Mouse (Mus musculus) intestine, postnatal 0 days (tissue): ENCODE measurements at regions not wholly inside any gene's neighbourhood (a gene's known extent, or its start where the extent isn't known, plus 50 kb on each side); places are given as distances from the start of the nearest gene placed in this dataset.

Experiments used
- ATAC-seq: fragments of 200-750 bp; cut with Nextera tagmentation; 2 replicates; pipeline ENCODE4 v1.8.0; 2017; ENCODE audit warnings: mild to moderate bottlenecking, moderate TSS enrichment, moderate library complexity
- H3K27ac ChIP-seq: fragments of 300-500 bp; sonication (generic); 2 replicates; pipeline ENCODE4 v1.5.1; 2014; ENCODE audit warnings: mild to moderate bottlenecking, low read depth, low read length, moderate library complexity
- H3K27me3 ChIP-seq: fragments of 300-500 bp; sonication (generic); replicated peaks from 2 replicates; pipeline ENCODE4 v1.6.1; 2014; ENCODE audit warnings: low read length, mixed read lengths; ENCODE audit not compliant: control insufficient read depth, insufficient read depth
- H3K36me3 ChIP-seq: fragments of 300-500 bp; sonication (generic); 2 replicates; pipeline ENCODE4 v1.6.1; 2014; ENCODE audit warnings: mild to moderate bottlenecking, moderate library complexity; ENCODE audit not compliant: control insufficient read depth, insufficient read depth
- H3K4me1 ChIP-seq: fragments of 300-500 bp; sonication (generic); replicated peaks from 2 replicates; pipeline ENCODE4 v1.6.1; 2014; ENCODE audit warnings: antibody characterized with exemption, low read length, mixed read lengths; ENCODE audit not compliant: control insufficient read depth, insufficient read depth
- H3K4me2 ChIP-seq: fragments of 300-500 bp; sonication (generic); replicated peaks from 2 replicates; pipeline ENCODE4 v1.6.1; 2014; ENCODE audit warnings: low read depth, mild to moderate bottlenecking, moderate library complexity
- H3K4me3 ChIP-seq: fragments of 300-500 bp; sonication (generic); 2 replicates; pipeline ENCODE4 v1.5.1; 2014; ENCODE audit warnings: low read depth, low read length
- H3K9ac ChIP-seq: fragments of 300-500 bp; sonication (generic); 2 replicates; pipeline ENCODE4 v1.6.1; 2014; ENCODE audit warnings: mild to moderate bottlenecking, low read depth, low read length
- H3K9me3 ChIP-seq: fragments of 300-500 bp; sonication (generic); 2 replicates; pipeline ENCODE4 v1.6.1; 2016; ENCODE audit warnings: mixed run types; ENCODE audit not compliant: control insufficient read depth
- CTCF ChIP-seq: sonication (generic); IDR thresholded peaks from 2 replicates; pipeline ENCODE4 v1.5.1; 2016; ENCODE audit warnings: low read depth, mild to moderate bottlenecking, control low read depth, antibody characterized with exemption, moderate library complexity
- WGBS: fragments of 180-500 bp; shearing (Covaris S2); extraction: QIAGEN DNeasy Blood & Tissue Kit; methylation state at CpG from one replicate; pipeline ENCODE4 v1.1.7; 2014; 5-methylcytosine and 5-hydroxymethylcytosine counted together

GRCm38 (mm10) chr5:91813547-91814416, 149.1 kb downstream of the Rchy1 start:
- Histone ChIP-seq H3K9ac (no peak overlapping the region), H3K4me3 (no peak overlapping the region), H3K4me1 (no peaks in the 10 kb centered on the region), H3K4me2 (no peak overlapping the region), H3K27me3 (no peaks in the 10 kb centered on the region), H3K27ac (no peak overlapping the region), H3K36me3 (no peaks in the 10 kb centered on the region), H3K9me3 (no peaks in the 10 kb centered on the region)
- WGBS: 58% methylated on average over 5 of the region's 5 CpGs
- ATAC-seq: no peak
- TF ChIP-seq CTCF: no peak

- TF ChIP-seq CTCF: no peak
- no peak overlapping the region for H3K9ac ChIP-seq
- no peaks in the 10 kb centered on the region for H3K27me3 ChIP-seq
- no peak overlapping the region for H3K27ac ChIP-seq
- no peak overlapping the region for H3K4me2 ChIP-seq
- no peaks in the 10 kb centered on the region for H3K4me1 ChIP-seq
- no peaks in the 10 kb centered on the region for H3K9me3 ChIP-seq
- H3K4me3 ChIP-seq: no peak overlapping the region
- H3K36me3 ChIP-seq: no peaks in the 10 kb centered on the region
- no peak for ATAC-seq
- WGBS: 72% methylated on average over 18 of the region's 18 CpGs
Observed at GRCm38 (mm10) chr5:91807070-91808065, 155.5 kb downstream of the Rchy1 start.

GRCm38 (mm10) chr5:91801297-91801980, 161.4 kb downstream of the Rchy1 start:
- no peaks in the 10 kb centered on the region for H3K27me3 ChIP-seq
- 86% methylated on average over 3 of the region's 3 CpGs for WGBS
- H3K9ac ChIP-seq: no peak overlapping the region
- no peak overlapping the region for H3K27ac ChIP-seq
- H3K4me1 ChIP-seq: no peaks in the 10 kb centered on the region
- ATAC-seq: no peak
- H3K36me3 ChIP-seq: no peaks in the 10 kb centered on the region
- H3K4me3 ChIP-seq: no peak overlapping the region
- H3K4me2 ChIP-seq: no peak overlapping the region
- H3K9me3 ChIP-seq: no peaks in the 10 kb centered on the region
- TF ChIP-seq CTCF: no peak

- Histone ChIP-seq H3K27ac (no peak overlapping the region), H3K9ac (no peak overlapping the region), H3K36me3 (no peaks in the 10 kb centered on the region), H3K9me3 (no peaks in the 10 kb centered on the region), H3K4me3 (no peak overlapping the region), H3K4me1 (no peaks in the 10 kb centered on the region), H3K4me2 (no peak overlapping the region), H3K27me3 (no peaks in the 10 kb centered on the region)
- no peak for TF ChIP-seq CTCF
- WGBS: 84% methylated on average over 3 of the region's 3 CpGs
- no peak for ATAC-seq
Observed at GRCm38 (mm10) chr5:91797362-91797761, 165.5 kb downstream of the Rchy1 start.

GRCm38 (mm10) chr5:91792732-91793131, 170.1 kb downstream of the Rchy1 start:
- H3K27ac ChIP-seq: no peak overlapping the region
- no peaks in the 10 kb centered on the region for H3K4me1 ChIP-seq
- no peaks in the 10 kb centered on the region for H3K9me3 ChIP-seq
- no peak overlapping the region for H3K4me2 ChIP-seq
- no peak overlapping the region for H3K9ac ChIP-seq
- 46% methylated on average over 6 of the region's 6 CpGs for WGBS
- no peaks in the 10 kb centered on the region for H3K36me3 ChIP-seq
- no peak for ATAC-seq
- no peaks in the 10 kb centered on the region for H3K27me3 ChIP-seq
- no peak overlapping the region for H3K4me3 ChIP-seq
- TF ChIP-seq CTCF: no peak

GRCm38 (mm10) chr5:91790412-91790811, 172.5 kb downstream of the Rchy1 start:
- 57% methylated on average over 2 of the region's 2 CpGs for whole genome bisulfite sequencing

More at GRCm38 (mm10) chr5:91790412-91790811, 172.5 kb downstream of the Rchy1 start:
- H3K4me2 ChIP-seq: no peak overlapping the region
- ATAC-seq: no peak
- H3K27me3 ChIP-seq: no peaks in the 10 kb centered on the region
- H3K9ac ChIP-seq: no peak overlapping the region
- no peak overlapping the region for H3K4me3 ChIP-seq
- no peak overlapping the region for H3K27ac ChIP-seq
- no peaks in the 10 kb centered on the region for H3K4me1 ChIP-seq
- TF ChIP-seq CTCF: no peak
- H3K9me3 ChIP-seq: no peaks in the 10 kb centered on the region
- H3K36me3 ChIP-seq: no peaks in the 10 kb centered on the region
